Mouse (Mus musculus): Measurements from ENCODE around the gene Iqce. TPM values are rescaled to one million over a fixed set of nuclear protein-coding genes. Genes with fewer than 3 reads are reported as not detected.

Gene Iqce
- total RNA-seq, 2 experiments from 2014 or later, result 3.4 to 3.9 TPM

GRCm38 (mm10) chr5:140639312-140639711 lies 62.9 kb downstream of the Iqce start:
- no peak for DNase-seq

GRCm38 (mm10) chr5:140638484-140638883 lies 63.7 kb downstream of the Iqce start:
- no peak for DNase-seq

- no peak for DNase-seq
These were observed 64.2 kb downstream of the Iqce start for GRCm38 (mm10) chr5:140637989-140638388.

GRCm38 (mm10) chr5:140637058-140637410 lies 65.1 kb downstream of the Iqce start:
- DNase-seq, result no peak

- DNase-seq, result no peak
These were observed 65.7 kb downstream of the Iqce start for GRCm38 (mm10) chr5:140636316-140637057.

GRCm38 (mm10) chr5:140634798-140635722 lies 67.1 kb downstream of the Iqce start:
- DNase-seq, result no peak

GRCm38 (mm10) chr5:140633432-140633831 lies 68.7 kb downstream of the Iqce start:
- no peak for DNase-seq

- no peak for DNase-seq
These were observed 73.2 kb downstream of the Iqce start for GRCm38 (mm10) chr5:140628995-140629394.

- no peak for DNase-seq
These were observed 74.6 kb downstream of the Iqce start for GRCm38 (mm10) chr5:140627580-140627979.

- no peak for DNase-seq
These were observed 77.2 kb downstream of the Iqce start for GRCm38 (mm10) chr5:140624961-140625360.

- DNase-seq, result no peak
These were observed 77.9 kb downstream of the Iqce start for GRCm38 (mm10) chr5:140624238-140624637.

- no peak for DNase-seq
These were observed 78.4 kb downstream of the Iqce start for GRCm38 (mm10) chr5:140623791-140624190.

- no peak for DNase-seq
These were observed 79.1 kb downstream of the Iqce start for GRCm38 (mm10) chr5:140622978-140623670.

- DNase-seq, result no peak
These were observed 80.7 kb downstream of the Iqce start for GRCm38 (mm10) chr5:140621517-140621916.

- no peak for DNase-seq
These were observed 81.1 kb downstream of the Iqce start for GRCm38 (mm10) chr5:140621092-140621491.

GRCm38 (mm10) chr5:140619895-140620736 lies 82.1 kb downstream of the Iqce start:
- DNase-seq, result no peak

GRCm38 (mm10) chr5:140619151-140619771 lies 82.9 kb downstream of the Iqce start:
- no peak for DNase-seq

GRCm38 (mm10) chr5:140617714-140618113 lies 84.5 kb downstream of the Iqce start:
- DNase-seq, result no peak

- no peak for DNase-seq
These were observed 85.5 kb downstream of the Iqce start for GRCm38 (mm10) chr5:140616691-140617090.

GRCm38 (mm10) chr5:140616110-140616503 lies 86.1 kb downstream of the Iqce start:
- no peak for DNase-seq
